Mouse (Mus musculus) duodenum, adult 2 months (tissue): Measurements from ENCODE around the gene Prkg2. TPM values are rescaled to one million over a fixed set of nuclear protein-coding genes. Genes with fewer than 3 reads are reported as not detected.

Source experiments
- polyA plus RNA-seq: library from polyadenylated mRNA; depleted of rRNA; stranded (reverse); fragments of >200 nt; gene quantifications from 2 replicates; pipeline ENCODE4 v1.2.3, GENCODE M21; 2012; ENCODE audit warnings: low replicate concordance; rRNA removed

The Prkg2 gene
- 2.0 and 4.3 TPM in 2 replicates for polyA plus RNA-seq

GRCm38 (mm10) chr5:99036596-99037441 is at the start of gene Prkg2:
TSS of gene Prkg2 (minus strand) at chr5:99037351.

Other genes starting within 250 kb of the Prkg2 start
- gene Bmp3, start 182.9 kb downstream of the Prkg2 start, polyA plus RNA-seq: 6.1 and 12.0 TPM in 2 replicates